Mouse (Mus musculus) cerebellum, adult 2 months (tissue): ENCODE results near the gene Syt16.

ENCODE experiments used
- CTCF ChIP-seq: fragments of 200-500 bp; IDR thresholded peaks from 2 replicates; pipeline ENCODE4 v1.5.1; 2011; ENCODE audit warnings: low read depth, mild to moderate bottlenecking, control low read depth, low read length, moderate library complexity, borderline replicate concordance; ENCODE audit not compliant: insufficient read depth
- POLR2A ChIP-seq: fragments of 200-500 bp; IDR thresholded peaks from 2 replicates; pipeline ENCODE4 v1.6.1; 2011; ENCODE audit warnings: low read length, control low read depth, borderline replicate concordance; ENCODE audit not compliant: insufficient read depth

DNA sequence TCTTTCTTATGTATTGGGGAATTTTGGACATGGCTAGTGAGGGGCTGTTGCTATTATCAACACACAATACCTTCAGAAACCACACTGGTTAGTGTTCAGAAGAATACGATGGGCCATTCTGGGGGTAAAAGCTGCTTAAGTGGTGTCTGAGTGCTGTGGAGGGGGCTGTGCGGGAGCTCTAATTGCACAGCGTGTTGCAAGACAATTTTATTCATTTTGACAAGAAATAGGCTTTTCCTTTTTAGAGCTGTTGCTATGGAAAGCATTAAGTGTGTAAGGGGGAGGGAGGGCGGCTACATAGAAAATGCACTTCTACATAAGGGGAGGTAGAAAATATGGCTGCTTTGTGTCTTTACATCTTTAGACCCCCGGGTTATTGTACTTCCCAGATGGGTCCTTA lies 25.8 kb downstream of the Syt16 start:
- TF ChIP-seq CTCF (no peak), POLR2A (no peak)
